Mouse (Mus musculus): Measurements from ENCODE around the gene Mtif3. TPM values are rescaled to one million over a fixed set of nuclear protein-coding genes. Genes with fewer than 3 reads are reported as not detected.

Mtif3 gene
- polyA plus RNA-seq, 1 experiment from 2014 or later: 39.6 TPM

- peak; percentile 96 for TF ChIP-seq CTCF (IDR thresholded peaks at IDR 0.05)
- H3K27me3 ChIP-seq: no peaks in the 10 kb centered on the region
- ATAC-seq: peak; percentile 45
- POLR2A ChIA-PET: no interaction called here
- CTCF ChIA-PET: interaction anchor here (0.9 to 2.4 kb wide), 7 partner anchors 10 to 260 kb away, joined by 3 to 11 read pairs (median 3); no protein-coding TSS in a partner anchor
- DNase-seq (ENCODE audit: low read depth, low spot score): no peak
- in situ Hi-C loops (cut with MboI; ENCODE audit: low pct_unique_long_range_greater_than_20kb): loop anchor here (5.0 kb wide), 1 partner anchor 244 kb away; no protein-coding TSS in a partner anchor
Observed at GRCm38 (mm10) chr5:146983216-146983615, 19.6 kb upstream of the Mtif3 start.

DNA sequence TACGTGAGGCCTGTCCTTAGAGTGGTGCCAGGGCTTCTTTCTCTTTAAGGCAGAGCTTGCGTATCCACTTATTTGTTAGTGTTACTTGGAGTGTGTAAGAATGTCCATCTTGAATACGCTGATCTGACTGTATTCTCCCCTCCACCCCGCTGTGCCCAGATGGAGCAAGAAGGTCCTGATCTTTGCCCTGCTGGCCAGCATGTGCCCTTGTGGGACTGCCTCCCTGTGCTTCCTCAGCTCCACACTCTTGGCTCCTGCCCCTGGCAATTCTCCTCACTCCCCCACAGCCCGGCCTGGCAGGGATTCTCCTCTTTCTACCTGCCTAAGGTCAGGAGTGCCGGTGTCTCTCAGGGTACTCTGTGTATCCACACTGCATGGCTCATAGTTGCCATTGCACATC lies 17.8 kb upstream of the Mtif3 start:
- no peak for TF ChIP-seq CTCF (IDR thresholded peaks at IDR 0.05)
- ATAC-seq: no peak
- POLR2A ChIA-PET: no interaction called here
- no peak for DNase-seq (ENCODE audit: low read depth, low spot score)
- in situ Hi-C loops (cut with MboI; ENCODE audit: low pct_unique_long_range_greater_than_20kb): loop anchor here (5.0 kb wide), 1 partner anchor 246 kb away; no protein-coding TSS in a partner anchor
- no peaks in the 10 kb centered on the region for H3K27me3 ChIP-seq
- CTCF ChIA-PET: interaction anchor here (0.7 to 2.4 kb wide), 4 partner anchors 12 to 312 kb away, joined by 3 to 11 read pairs (median 4); no protein-coding TSS in a partner anchor

DNA sequence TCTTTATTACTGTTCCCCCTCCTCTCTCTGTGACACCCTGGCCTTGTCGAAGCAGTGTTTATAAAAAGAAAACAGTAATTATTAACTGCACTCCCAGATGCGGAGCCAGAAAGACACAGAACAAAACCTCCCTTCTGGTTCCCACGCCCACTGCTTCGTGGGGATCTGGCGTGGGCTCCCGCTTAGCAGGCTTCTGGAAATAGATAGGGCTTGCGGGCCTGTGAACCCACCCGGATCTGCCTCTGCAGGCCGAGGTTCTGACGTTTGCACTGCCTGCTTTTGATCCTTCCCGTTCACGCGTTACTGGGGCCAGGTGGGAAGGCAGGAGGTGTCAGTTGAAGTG lies 11.2 kb upstream of the Mtif3 start:
- ATAC-seq (no peak), DNase-seq (ENCODE audit: low read depth, low spot score) (peak; percentile 64)
- TF ChIP-seq CTCF (IDR thresholded peaks at IDR 0.05): no peak
- in situ Hi-C loops (cut with MboI; ENCODE audit: low pct_unique_long_range_greater_than_20kb): loop anchor here (10.0 kb wide), 1 partner anchor 280 kb away; no protein-coding TSS in a partner anchor
- POLR2A ChIA-PET: no interaction called here
- CTCF ChIA-PET: no interaction called here
- H3K27me3 ChIP-seq: no peaks in the 10 kb centered on the region

- ATAC-seq (no peak), DNase-seq (ENCODE audit: low read depth, low spot score) (no peak)
- TF ChIP-seq CTCF (IDR thresholded peaks at IDR 0.05): no peak
- ChIA-PET POLR2A (no interaction called here), CTCF (no interaction called here)
- no peaks in the 10 kb centered on the region for H3K27me3 ChIP-seq
- in situ Hi-C loops (cut with MboI; ENCODE audit: low pct_unique_long_range_greater_than_20kb): loop anchor here (10.0 kb wide), 1 partner anchor 279 kb away; no protein-coding TSS in a partner anchor
Observed at GRCm38 (mm10) chr5:146973858-146974780, 10.5 kb upstream of the Mtif3 start.

DNA sequence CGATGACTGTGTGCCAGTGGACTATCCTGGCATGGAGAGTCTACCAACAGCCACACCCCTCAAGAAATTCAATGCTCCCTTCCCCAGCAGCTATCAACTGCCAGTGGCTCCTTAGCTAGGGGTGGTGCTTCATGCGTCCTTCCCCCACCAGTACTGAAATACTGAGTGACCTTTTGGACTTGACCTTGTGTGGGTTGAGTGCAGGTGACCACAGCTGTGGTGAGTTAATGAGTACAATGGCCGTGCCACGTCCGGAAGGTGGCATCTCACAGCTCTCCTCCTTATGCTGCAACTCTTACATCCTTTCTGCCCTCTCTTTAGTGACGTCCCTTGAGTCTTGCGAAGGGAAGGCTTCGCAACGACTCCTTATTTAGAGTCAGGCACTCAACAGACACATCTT lies 9.8 kb upstream of the Mtif3 start:
- H3K27me3 ChIP-seq: no peaks in the 10 kb centered on the region
- no peak for TF ChIP-seq CTCF (IDR thresholded peaks at IDR 0.05)
- CTCF ChIA-PET: interaction anchor here (1.8 kb wide), 1 partner anchor 12 kb away, joined by 4 read pairs; no protein-coding TSS in a partner anchor
- ATAC-seq (no peak), DNase-seq (ENCODE audit: low read depth, low spot score) (no peak)
- POLR2A ChIA-PET: interaction anchor here (0.8 kb wide), 1 partner anchor 10 kb away, joined by 4 read pairs; the partner anchor contains the start of gene Mtif3
- in situ Hi-C loops (cut with MboI; ENCODE audit: low pct_unique_long_range_greater_than_20kb): loop anchor here (10.0 kb wide), 1 partner anchor 279 kb away; no protein-coding TSS in a partner anchor

DNA sequence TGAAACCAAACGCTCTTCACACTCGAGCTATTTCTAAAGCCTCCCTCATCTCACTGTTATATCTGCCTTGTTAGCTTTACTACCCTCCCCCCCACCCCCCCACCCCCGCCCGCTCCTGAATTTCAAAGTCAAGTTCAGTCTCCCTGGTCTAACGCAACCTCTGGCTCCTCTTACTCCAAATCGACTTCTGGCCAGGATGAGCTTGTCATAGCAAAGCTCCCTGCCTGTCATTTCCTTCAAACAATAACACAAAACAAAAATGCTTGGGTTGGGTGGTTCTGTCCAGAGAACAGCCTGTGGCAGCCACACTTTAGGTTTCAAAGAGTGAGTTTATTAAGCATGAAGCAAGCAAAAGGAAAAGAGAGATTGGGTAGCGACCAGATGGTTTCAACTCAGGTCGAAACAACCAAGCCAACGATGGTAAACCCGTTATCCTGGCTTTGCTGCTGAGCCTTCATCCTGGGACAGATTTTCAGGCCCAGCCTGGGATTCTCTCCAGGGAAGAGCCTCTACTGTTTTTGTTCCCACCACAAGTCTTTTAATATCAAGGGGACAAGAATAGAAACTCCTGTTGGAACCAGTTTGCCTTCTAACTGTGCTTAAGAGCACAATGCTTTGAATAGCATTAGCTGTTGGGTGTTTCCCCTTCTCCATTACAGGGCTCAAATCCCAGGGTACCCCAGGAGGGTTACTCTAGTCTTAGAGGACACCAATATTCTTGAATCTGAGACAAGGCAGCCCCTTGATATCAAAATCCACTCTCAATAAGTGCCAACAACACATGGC lies 8.4 kb upstream of the Mtif3 start:
- POLR2A ChIA-PET: no interaction called here

GRCm38 (mm10) chr5:146968695-146969393 lies 5.2 kb upstream of the Mtif3 start:
- ATAC-seq (no peak), DNase-seq (ENCODE audit: low read depth, low spot score) (no peak)
- POLR2A ChIA-PET: no interaction called here
- in situ Hi-C loops (cut with MboI; ENCODE audit: low pct_unique_long_range_greater_than_20kb): no loop called here
- CTCF ChIA-PET: interaction anchor here (0.8 to 1.0 kb wide), 2 partner anchors 29 to 331 kb away, joined by 3 read pairs; no protein-coding TSS in a partner anchor
- TF ChIP-seq CTCF (IDR thresholded peaks at IDR 0.05): no peak
- H3K27me3 ChIP-seq: no peaks in the 10 kb centered on the region

More for the DNA sequence above, 8.4 kb upstream of the Mtif3 start:
- H3K27me3 ChIP-seq: no peaks in the 10 kb centered on the region
- DNase-seq (ENCODE audit: low read depth, low spot score) (no peak), ATAC-seq (no peak)
- CTCF ChIA-PET: interaction anchor here (1.4 to 1.8 kb wide), 2 partner anchors 10 to 255 kb away, joined by 3 to 4 read pairs; no protein-coding TSS in a partner anchor
- no peak for TF ChIP-seq CTCF (IDR thresholded peaks at IDR 0.05)
- in situ Hi-C loops (cut with MboI; ENCODE audit: low pct_unique_long_range_greater_than_20kb): loop anchor here (10.0 kb wide), 1 partner anchor 277 kb away; no protein-coding TSS in a partner anchor

DNA sequence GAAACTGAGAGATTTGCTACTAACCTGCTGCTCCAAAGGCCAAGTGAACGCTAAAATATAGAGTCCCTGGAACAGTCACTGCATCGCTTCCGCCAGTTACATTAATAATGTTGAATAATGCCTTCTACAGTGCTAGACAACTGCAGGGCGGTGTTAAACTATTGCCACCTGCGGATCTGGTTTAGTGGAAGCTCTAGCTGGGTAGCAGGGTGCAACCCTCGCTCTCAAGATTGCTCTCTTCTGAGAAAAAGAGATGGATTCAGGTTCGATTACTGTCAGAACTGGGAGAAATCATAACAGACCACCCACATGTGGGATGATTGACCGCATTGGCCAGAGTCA lies 308 bp upstream of the Mtif3 start:
- DNase-seq (ENCODE audit: low read depth, low spot score) (no peak), ATAC-seq (no peak)
- in situ Hi-C loops (cut with MboI; ENCODE audit: low pct_unique_long_range_greater_than_20kb): no loop called here
- no peak for TF ChIP-seq CTCF (IDR thresholded peaks at IDR 0.05)
- POLR2A ChIA-PET: interaction anchor here (0.7 to 0.9 kb wide), 2 partner anchors 9 to 287 kb away, joined by 3 to 4 read pairs; no protein-coding TSS in a partner anchor
- CTCF ChIA-PET: interaction anchor here (1.3 to 1.9 kb wide), 2 partner anchors 19 to 333 kb away, joined by 3 to 5 read pairs; no protein-coding TSS in a partner anchor
- H3K27me3 ChIP-seq: no peaks in the 10 kb centered on the region

GRCm38 (mm10) chr5:146956678-146957077 lies 6.9 kb downstream of the Mtif3 start:
- in situ Hi-C loops (cut with MboI; ENCODE audit: low pct_unique_long_range_greater_than_20kb): no loop called here
- ChIA-PET POLR2A (no interaction called here), CTCF (no interaction called here)
- TF ChIP-seq CTCF (IDR thresholded peaks at IDR 0.05): no peak
- H3K27me3 ChIP-seq: no peaks in the 10 kb centered on the region
- ATAC-seq (no peak), DNase-seq (ENCODE audit: low read depth, low spot score) (no peak)

DNA sequence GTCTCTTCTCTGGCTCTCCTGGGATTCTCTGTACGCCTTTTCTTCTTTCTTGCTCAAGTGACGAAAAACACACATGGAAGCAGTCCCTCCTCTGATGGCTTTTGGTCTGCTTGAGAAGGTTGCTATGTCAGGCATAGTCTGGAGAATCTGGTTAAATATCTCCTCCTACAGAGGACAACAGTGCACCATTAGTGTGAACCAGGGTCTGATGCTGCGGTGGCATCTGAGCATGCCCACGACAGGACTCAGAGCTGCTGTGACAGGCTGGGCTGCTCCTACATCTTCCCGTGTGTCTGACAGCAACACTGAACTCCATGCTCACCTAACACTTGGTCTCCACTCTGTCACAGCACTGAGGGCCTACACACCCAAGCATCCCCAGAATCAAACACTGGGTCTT lies 7.9 kb downstream of the Mtif3 start:
- H3K27me3 ChIP-seq: no peaks in the 10 kb centered on the region
- TF ChIP-seq CTCF (IDR thresholded peaks at IDR 0.05): no peak
- in situ Hi-C loops (cut with MboI; ENCODE audit: low pct_unique_long_range_greater_than_20kb): no loop called here
- ChIA-PET POLR2A (no interaction called here), CTCF (no interaction called here)
- ATAC-seq: no peak
- no peak for DNase-seq (ENCODE audit: low read depth, low spot score)

Measured in Patski (cell line).